Mouse (Mus musculus): ENCODE data around the gene Ilk. TPM values are rescaled to one million over a fixed set of nuclear protein-coding genes. Genes with fewer than 3 reads are reported as not detected.

Gene Ilk
- polyA plus RNA-seq, 1 experiment from 2014 or later: 417 TPM

GRCm38 (mm10) chr7:105787285-105788140 is 51.1 kb downstream of the Ilk start, which contains the start of gene Dchs1:
Dchs1 (minus strand) TSS chr7:105787654.
- no peaks in the 10 kb centered on the region for H3K9me3 ChIP-seq (replicated peaks; ENCODE audit: control insufficient read depth, low read length)
- peaks cover 4% of the 10 kb centered on the region; the same call in 1 of the 2 replicates for H3K27me3 ChIP-seq (ENCODE audit: control insufficient read depth, insufficient read depth, low read length)
- H3K27ac ChIP-seq (ENCODE audit: low read length): peak within 1 kb of the TSS; percentile 74
- ATAC-seq (ENCODE audit: insufficient read depth, low FRiP score): peak; percentile 77
- H3K4me2 ChIP-seq (ENCODE audit: low read depth, low read length): peak within 1 kb of the TSS; percentile 70
- no peaks in the 10 kb centered on the region for H3K36me3 ChIP-seq (ENCODE audit: control insufficient read depth, insufficient read depth, low read length)
- peak within 1 kb of the TSS; percentile 74 for H3K4me3 ChIP-seq (replicated peaks; ENCODE audit: low read length)
- WGBS: under 1% methylated on average over 43 of the region's 97 CpGs
- peak within 1 kb of the TSS; percentile 91 for H3K9ac ChIP-seq (ENCODE audit: low read length)
- H3K4me1 ChIP-seq (ENCODE audit: control insufficient read depth, insufficient read depth, low read length): peaks cover 23% of the 10 kb centered on the region

DNA sequence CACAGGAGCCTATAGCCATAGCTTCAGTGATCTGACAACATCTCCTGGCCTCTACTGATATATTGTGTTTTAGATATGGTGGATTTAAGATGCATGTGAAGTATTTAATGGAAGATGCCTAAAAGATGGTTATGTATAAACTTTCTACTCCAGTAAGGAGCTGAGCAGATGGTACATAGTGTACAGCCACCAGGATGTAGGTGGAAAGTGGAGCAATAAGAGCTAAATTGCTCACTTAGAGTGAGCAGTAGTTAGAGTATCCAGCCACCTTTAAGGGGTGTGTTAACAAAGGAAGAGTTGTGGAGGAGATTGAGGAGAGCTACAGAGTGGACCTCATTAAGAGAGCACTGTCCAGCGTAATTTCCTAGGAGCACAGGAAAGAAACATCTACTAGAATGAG is 54.8 kb downstream of the Ilk start:
- Histone ChIP-seq H3K9me3 (replicated peaks; ENCODE audit: control insufficient read depth, low read length) (no peaks in the 10 kb centered on the region), H3K9ac (ENCODE audit: low read length) (no peak overlapping the region), H3K4me2 (ENCODE audit: low read depth, low read length) (no peak overlapping the region), H3K27me3 (ENCODE audit: control insufficient read depth, insufficient read depth, low read length) (peaks cover 4% of the 10 kb centered on the region; the same call in 1 of the 2 replicates), H3K4me1 (ENCODE audit: control insufficient read depth, insufficient read depth, low read length) (peaks cover 3% of the 10 kb centered on the region; the same call in 1 of the 2 replicates), H3K36me3 (ENCODE audit: control insufficient read depth, insufficient read depth, low read length) (no peaks in the 10 kb centered on the region), H3K4me3 (replicated peaks; ENCODE audit: low read length) (no peak overlapping the region), H3K27ac (ENCODE audit: low read length) (no peak overlapping the region)
- WGBS: 71% methylated on average over 1 of the region's 1 CpGs
- ATAC-seq (ENCODE audit: insufficient read depth, low FRiP score): no peak

Other genes with a start within 250 kb of the Ilk start
- 43.3 and 48.7 TPM in 2 replicates for gene Smpd1, start 182.2 kb upstream of the Ilk start, polyA plus RNA-seq (2015; fragmentation: Nextera tagmentation; extraction: Ambion mirVana)
- 36.2 and 38.7 TPM in 2 replicates for gene Apbb1, start 154.9 kb upstream of the Ilk start, polyA plus RNA-seq (2015; fragmentation: Nextera tagmentation; extraction: Ambion mirVana)
- gene Hpx, start 136.5 kb upstream of the Ilk start, polyA plus RNA-seq (2015; fragmentation: Nextera tagmentation; extraction: Ambion mirVana): 10.8 and 15.1 TPM in 2 replicates
- 29.4 and 29.7 TPM in 2 replicates for gene Trim3, start 103.0 kb upstream of the Ilk start, polyA plus RNA-seq (2015; fragmentation: Nextera tagmentation; extraction: Ambion mirVana)
- 182 and 183 TPM in 2 replicates for gene Timm10b, start 96.5 kb upstream of the Ilk start, polyA plus RNA-seq (2015; fragmentation: Nextera tagmentation; extraction: Ambion mirVana)
- 77.9 and 78.4 TPM in 2 replicates for gene Arfip2, start 96.2 kb upstream of the Ilk start, polyA plus RNA-seq (2015; fragmentation: Nextera tagmentation; extraction: Ambion mirVana)
- gene Gm45799, start 96.0 kb upstream of the Ilk start, polyA plus RNA-seq (2015; fragmentation: Nextera tagmentation; extraction: Ambion mirVana): 21.1 and 37.0 TPM in 2 replicates
- gene Dnhd1, start 85.8 kb upstream of the Ilk start, polyA plus RNA-seq (2015; fragmentation: Nextera tagmentation; extraction: Ambion mirVana): 1.4 and 1.5 TPM in 2 replicates
- gene Rrp8, start 793 bp downstream of the Ilk start, polyA plus RNA-seq (2015; fragmentation: Nextera tagmentation; extraction: Ambion mirVana): 33.4 and 35.7 TPM in 2 replicates
- gene Taf10, start 7.8 kb downstream of the Ilk start, polyA plus RNA-seq (2015; fragmentation: Nextera tagmentation; extraction: Ambion mirVana): 72.5 and 73.2 TPM in 2 replicates
- 77.3 and 82.8 TPM in 2 replicates for gene Tpp1, start 15.6 kb downstream of the Ilk start, polyA plus RNA-seq (2015; fragmentation: Nextera tagmentation; extraction: Ambion mirVana)
- gene Dchs1, start 51.1 kb downstream of the Ilk start, polyA plus RNA-seq (2015; fragmentation: Nextera tagmentation; extraction: Ambion mirVana): 7.4 and 7.7 TPM in 2 replicates
- 343 and 350 TPM in 2 replicates for gene Mrpl17, start 74.5 kb downstream of the Ilk start, polyA plus RNA-seq (2015; fragmentation: Nextera tagmentation; extraction: Ambion mirVana)
- 1.0 and 1.1 TPM in 2 replicates for gene Gm4070, start 217.4 kb downstream of the Ilk start, polyA plus RNA-seq (2015; fragmentation: Nextera tagmentation; extraction: Ambion mirVana)